Mouse (Mus musculus) adrenal gland, adult 18-20 months (tissue): Measurements from ENCODE around the gene Fam120a. TPM values are rescaled to one million over a fixed set of nuclear protein-coding genes. Genes with fewer than 3 reads are reported as not detected.

ENCODE experiments used
- DNase-seq, 2 experiments: peaks; one replicate each; pipeline ENCODE4 v3.0.0; 2021 to 2022; ENCODE audit warnings: low spot score in 2 of 2
- total RNA-seq, 2 experiments: library from RNA; stranded (reverse); gene quantifications; 1 replicate in 1 of 2; 2 replicates in 1 of 2; pipeline ENCODE4 v1.2.3; 2021

The Fam120a gene
- total RNA-seq, 2 experiments from 2014 or later = 148 to 180 TPM

DNA sequence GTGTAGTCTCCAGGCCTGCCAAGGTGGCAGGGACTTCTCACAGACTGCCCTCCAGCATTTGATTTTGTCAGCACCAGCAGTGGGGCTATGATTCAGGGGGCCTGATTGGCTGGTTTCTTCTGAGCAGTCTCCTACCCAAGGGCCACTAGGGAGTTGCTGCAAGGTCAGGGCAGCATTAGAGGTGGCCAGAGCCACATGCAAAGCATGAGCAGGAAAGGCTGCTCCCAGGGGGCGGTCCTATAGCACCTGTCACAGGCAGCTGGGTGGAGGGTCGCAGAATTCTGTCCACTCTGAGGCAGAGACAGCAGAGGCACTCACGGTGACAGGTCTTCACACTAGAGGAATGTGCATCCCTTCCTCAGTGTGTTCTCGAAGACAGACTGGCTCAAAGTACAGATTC is 109.0 kb downstream of the Fam120a start:
- no peak for DNase-seq

DNA sequence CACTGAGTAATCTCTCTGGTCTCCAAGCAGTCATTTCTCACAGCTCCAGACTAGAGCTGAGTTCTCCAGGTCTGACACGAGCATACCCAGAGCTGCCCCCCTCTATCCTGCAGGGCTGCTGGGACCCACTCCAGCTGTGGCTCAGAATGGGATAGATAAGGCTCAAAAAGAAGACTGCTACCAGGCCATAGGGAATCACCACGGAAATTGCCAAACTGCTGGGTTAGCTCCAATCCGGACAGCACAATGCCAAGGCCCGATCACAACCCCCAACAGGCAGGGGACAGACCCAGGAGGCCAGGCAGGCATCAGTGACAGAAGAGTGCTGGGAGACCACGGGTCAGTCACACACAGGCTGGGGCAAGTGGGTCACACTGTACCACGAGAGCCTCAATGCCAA is 109.8 kb downstream of the Fam120a start:
- DNase-seq = no peak

DNA sequence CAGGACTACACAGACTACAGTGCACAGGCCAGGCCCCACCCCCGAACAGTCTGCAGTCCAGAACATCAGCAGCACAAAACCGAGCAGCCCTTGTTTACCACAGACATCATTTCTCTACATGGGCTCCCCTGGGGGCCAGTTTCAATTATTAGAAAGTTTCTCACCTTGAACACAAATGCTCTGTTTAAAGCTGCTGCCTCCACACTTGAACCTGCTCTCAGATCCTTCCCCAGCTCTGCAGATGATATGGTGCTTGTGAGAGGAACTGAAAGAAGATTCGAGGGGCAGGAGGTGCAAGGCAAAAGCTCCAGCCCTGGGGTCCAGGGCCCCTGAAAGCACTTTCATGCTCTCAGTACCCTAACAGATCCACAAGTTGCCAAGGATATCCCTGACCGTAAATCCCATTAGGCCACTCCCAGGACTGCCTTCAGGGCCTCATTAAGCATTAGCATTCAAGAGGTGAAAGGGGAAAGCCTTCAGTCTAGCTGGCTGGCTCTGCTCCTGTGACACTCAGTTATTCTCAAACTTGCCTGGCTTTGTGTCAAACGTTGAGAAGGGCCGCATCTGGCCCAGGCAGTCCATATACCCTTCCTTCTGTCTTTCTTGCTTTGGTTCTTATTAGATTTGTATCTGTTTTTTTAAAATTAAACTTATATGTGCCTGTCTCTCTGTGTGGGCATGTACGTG is 110.4 kb downstream of the Fam120a start:
- no peak for DNase-seq

DNA sequence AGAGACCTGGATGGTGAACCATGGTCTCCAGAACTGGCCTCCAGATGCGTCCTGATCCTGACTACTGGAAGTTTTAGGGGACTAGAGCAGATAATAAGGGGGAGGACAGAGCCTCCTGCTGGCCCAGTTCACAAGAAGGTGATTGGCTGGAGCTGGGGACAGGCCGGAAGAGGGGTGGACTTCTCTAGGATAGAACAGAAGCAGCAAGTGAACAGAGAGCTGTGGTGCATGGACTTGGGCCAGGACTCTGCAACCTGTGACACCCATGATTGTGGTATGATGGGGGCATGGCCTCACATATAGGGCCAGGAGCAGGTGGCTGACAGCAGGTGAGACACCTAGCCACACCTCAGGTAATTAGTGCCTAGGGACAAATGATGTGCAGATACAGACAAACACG is 113.9 kb downstream of the Fam120a start:
- no peak for DNase-seq

DNA sequence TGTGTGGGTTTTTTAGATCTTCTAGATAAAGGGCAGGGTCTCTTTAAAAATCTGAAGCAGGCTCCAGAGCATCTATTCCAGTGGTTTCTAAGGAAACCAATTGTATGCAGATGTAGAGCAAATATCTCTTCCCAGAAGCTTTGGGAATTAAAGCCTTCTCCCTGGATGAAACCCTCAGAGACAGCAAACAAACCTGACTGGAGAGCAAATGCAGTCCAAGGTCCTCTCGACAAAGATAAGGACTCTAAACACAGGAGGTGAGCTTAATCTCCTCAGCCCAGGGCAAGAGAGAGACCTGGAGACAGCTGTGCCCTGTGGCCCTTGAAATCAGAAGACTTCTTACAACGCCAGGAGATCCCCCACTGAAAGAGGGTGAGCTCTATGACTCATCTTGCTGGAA is 114.3 kb downstream of the Fam120a start:
- no peak for DNase-seq

DNA sequence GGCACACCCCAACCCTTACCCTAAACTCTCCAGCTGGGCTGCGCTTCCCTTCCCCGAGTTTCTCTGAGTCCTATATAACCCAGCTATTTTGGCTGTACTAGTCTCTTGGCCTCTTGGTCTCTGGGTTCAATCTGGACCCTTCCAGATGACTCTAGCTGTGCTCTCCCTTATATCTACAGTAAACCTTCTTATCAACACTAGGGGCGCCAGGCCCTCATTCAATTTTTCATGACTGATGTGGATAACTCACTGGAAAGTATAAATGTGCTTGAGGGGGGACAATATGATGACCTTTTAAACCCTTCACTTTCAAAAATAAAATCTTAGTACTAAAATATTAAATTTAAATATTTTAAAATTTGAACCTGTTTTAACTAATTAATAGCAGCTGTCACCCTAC is 115.0 kb downstream of the Fam120a start:
- DNase-seq = no peak

DNA sequence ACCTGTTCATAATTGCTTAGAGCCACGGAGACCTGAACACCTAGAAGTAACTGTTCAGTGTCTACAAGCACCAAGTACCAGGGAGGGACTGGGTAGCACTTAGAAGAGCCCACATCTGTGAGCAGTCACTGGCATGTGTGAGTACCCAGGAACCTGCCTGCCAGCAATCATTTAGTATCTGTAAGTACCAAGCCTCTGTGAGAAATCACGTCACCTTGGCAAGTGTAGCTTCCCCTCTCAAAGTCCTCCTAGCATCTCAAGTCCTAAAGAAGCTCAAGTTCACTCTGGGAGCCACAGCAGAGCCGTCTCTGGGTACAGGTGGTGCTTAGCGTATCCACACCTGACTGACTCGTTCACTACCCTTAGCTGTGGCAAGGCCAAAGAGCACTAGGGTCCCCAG is 116.1 kb downstream of the Fam120a start:
- no peak for DNase-seq

DNA sequence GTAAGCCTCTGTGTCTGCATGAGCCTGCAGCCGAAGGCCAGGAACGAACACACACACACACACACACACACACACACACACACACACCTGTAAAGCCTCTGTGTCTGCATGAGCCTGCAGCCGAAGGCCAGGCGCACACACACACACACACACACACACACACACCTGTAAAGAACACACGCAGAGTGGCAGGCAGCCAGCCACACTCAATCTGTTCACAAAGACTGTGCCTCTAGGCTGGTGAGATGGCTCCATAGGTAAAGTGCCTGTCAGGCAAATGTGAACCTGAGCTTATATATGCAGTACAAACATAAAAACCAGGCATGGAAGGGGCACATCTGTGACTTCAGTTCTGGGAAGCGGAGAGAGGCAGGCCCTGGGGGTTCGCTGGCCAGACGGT is 117.0 kb downstream of the Fam120a start:
- DNase-seq = no peak

DNA sequence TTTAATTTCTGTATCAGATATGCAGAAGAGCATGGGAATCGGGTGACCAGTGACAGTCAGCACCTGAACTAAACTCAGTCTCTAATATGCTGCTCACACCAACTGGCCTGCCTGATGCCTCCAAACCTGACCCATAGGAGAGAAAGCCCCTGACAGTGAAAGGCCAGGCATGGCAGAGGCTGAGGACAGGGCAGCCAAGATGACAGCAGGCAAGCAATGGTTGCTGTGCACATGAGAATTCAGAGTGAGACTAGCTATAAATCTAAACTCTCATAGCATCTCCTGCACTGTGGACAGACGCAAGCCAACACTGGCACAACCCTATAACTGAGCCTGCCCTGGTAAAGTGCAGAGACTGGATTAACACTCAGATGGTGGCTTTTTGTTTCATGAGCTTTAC is 117.5 kb downstream of the Fam120a start:
- no peak for DNase-seq

DNA sequence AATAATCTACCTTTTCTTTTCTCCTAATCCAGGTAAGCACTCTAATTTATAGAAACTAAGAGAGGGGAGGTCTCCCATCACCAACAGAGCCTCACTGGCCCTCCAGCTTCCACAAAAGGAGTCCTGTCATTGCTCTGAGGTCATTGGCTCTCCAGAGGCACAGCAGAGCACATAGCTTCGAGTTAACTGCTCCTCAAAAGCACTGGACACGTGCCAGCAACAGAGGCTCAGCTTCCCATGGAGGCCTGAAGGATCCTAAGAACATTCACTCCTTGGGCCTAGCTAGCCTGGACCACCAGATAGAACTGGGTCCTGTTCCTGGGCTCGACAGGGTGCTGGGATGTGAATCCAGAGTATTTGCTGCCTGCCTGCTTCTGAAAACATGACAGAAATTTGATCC is 118.7 kb downstream of the Fam120a start:
- DNase-seq = no peak

DNA sequence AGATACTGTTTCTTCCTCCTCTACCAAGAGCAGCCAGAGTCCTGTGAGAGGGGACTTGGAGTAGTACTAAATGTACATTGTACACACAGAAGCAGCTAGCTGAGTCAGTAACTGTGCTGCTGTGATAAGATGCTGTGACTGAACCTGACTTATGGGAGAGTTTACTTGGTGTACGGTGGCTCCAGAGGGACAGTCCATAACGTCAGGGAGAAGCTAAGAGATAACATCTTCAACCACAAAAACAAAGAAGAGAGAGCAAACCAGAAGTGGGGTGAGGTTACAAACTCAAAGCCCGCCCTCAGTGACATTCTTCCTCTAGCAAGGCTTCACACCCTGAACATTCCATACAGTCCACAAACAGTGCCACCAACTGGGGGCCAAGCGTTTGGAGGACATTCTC is 122.5 kb downstream of the Fam120a start:
- DNase-seq = no peak

DNA sequence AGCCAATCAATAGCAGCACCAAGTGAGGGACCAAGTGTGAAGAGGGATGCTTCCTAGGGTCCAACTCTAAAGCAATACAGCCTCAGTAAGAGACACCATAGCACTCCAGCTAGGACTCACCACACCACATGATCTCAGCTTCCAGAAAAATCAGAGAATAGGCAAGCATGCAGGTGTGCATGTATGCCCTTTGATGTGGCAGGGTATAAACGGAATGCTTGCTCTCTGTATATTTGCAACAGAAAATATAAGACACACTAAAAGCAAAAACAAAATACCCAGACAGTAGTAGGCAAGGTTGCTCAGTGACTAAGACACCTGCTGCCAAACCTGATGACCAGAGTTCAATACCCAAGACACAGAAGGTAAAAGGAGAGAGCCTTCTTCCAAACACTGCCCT is 124.3 kb downstream of the Fam120a start:
- no peak for DNase-seq

DNA sequence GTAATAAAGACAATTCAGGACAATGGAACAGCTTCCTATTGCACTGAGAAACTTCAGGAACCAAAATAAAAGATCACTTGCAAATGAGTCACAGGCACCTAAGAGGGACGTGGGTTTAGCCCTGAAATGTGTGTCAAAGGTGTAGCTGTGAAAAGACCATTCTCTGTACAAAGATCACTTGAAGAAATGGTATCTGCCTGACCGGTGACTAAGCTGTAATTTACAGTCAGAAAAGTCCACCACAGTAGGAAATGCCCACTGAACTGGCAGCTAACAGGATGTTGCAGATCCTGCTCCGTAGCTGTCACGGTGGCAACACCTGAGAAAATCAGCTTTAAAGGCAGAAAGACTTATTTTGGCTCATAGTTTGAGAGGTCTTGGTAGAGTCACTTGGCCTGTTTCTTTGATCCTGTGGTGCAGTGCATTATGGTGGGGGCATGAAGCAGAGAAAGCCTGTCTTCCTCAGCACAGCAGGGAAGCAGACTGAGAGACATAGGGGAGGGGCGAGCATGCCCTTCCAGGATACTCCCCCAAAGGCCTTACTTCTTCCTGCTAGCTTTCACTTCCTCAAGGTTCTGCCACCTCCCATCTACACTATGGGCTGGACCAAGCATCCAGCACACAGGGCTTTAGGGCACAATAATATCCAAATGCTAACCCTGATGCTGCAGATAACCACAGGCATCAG is 125.8 kb downstream of the Fam120a start:
- no peak for DNase-seq

DNA sequence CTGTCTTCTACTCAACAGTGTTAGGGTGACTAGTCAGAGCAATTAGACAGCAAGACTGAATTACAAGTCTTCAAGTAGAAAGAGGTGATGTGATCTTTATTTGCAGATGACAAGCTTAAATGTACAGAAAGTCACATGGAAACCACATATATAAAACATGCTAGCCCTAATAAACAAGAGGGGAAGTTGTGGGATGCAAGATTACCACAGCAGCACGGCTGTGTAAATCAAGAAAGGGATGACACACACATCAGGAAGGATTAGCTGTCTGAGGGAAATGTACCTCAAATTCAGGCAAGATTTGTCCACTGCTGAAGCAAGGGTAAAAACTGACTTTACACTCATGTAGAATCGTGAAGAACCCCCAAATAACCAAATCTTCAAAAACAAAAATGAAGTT is 129.5 kb downstream of the Fam120a start:
- DNase-seq = no peak

DNA sequence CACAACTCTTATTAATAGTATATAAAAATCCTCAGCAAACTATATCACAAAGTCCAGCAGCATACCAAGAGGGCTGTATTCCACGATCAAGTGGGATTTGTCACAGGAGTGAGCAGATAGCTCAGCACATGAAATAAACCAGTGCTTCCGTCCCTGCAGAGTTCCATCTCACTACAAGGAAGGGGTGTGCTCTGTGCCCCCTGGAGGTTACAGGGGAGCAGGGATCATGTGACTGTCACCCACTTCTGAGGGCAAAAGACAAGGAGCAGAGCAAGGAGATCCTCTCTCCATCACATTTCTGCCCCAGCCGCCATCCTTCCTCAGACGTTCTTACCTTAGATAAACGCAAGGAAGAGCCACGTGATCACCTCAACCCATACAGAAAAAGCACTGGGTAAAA is 130.3 kb downstream of the Fam120a start:
- DNase-seq = no peak

DNA sequence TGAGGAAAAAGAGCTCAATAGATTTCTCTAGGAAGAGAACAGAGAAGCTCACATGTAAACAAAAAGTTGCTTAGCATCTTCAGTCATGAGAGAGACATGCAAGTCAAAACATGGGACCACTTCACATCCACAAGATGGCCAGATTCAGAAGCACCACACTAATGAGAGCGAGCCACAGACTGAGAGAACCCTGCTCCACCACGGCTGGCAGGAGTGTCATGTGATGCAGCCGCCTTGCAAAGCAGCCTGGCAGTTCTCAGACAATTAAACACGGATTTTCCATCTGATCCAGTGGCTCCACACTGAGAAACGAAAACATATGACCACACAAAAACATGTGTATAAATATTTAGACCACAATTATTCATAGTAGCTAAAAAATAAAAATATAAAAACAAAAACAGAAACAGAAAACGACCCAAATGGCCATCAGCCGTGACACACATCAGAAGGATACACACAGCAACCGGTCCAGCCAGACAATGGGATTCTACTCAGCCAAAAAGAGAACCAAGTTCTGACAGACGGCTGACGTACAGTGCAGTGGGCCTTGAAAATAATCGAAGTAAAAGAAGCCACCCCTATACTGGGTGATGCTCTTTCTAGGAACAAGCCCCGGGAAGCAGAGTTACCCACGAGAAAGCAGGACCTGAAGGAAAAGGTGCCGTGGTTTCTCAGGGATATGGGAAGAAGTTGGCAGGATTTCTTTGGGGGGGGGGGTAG is 137.1 kb downstream of the Fam120a start:
- no peak for DNase-seq

DNA sequence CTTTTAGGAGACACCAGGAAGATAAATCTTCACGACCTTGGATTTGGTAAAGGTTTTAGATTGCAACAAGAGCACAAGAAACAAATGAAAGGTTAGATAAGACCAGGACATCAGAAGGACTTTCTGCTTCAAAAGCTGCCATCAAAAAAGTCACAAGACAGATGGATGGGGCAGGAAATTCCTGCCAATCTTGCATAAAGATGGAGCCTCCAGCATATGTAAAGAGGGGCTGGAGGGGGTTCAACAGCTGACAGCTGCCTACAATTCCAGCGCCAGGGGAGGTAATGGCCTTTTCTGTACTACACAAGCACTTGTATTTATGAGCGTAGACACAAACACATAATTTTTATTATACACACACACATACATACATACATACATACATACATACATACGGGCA is 138.0 kb downstream of the Fam120a start:
- DNase-seq = no peak

Other genes starting within 250 kb of the Fam120a start
- 10 to 100 TPM; 46.7 to 47.4 TPM for gene Phf2, start 96.9 kb downstream of the Fam120a start, total RNA-seq
- gene Wnk2, start 180.0 kb upstream of the Fam120a start, total RNA-seq = 1 to 10 TPM; 2.3 TPM
- gene Ninj1, start 219.5 kb upstream of the Fam120a start, total RNA-seq = 10 to 100 TPM; 60.6 to 78.3 TPM
- gene Card19, start 248.0 kb upstream of the Fam120a start, total RNA-seq = 10 to 100 TPM; 53.2 to 60.3 TPM